In genomic region chr4:67477264-67477845, GRCm38 (mm10) we compare ENCODE assay signal across 8 mouse cellular contexts.
DNase-seq lines count a peak whose midpoint lies in the region; ATAC-seq and TF ChIP-seq lines count a peak whose summit lies in the region.

No protein-coding gene starts in this region.

- intact Hi-C loops in gastrocnemius, adult 2 months (cut with DNase I) = no loop called here
- intact Hi-C loops in left cerebral cortex, postnatal 36 days (cut with DNase I) = loop anchor here (5.0 to 10.0 kb wide), 2 partner anchors 713 to 1475 kb away; partner anchors contain the start of gene Brinp1

- ATAC-seq in embryonic facial prominence, embryonic 11.5 days (replicated peaks; ENCODE audit: insufficient number of reproducible peaks, low FRiP score, low TSS enrichment, low read depth) = peak; percentile 81; the same call in 1 of the 2 replicates
- ATAC-seq in neural tube, embryonic 13.5 days (ENCODE audit: low read depth) = peak; percentile 91
- no peak for ATAC-seq in monocyte, adult 5-6 weeks (replicated peaks; ENCODE audit: insufficient number of reproducible peaks, low FRiP score, low TSS enrichment, poor library complexity, severe bottlenecking)

- no peaks in the 10 kb centered on the region for H3K36me3 ChIP-seq in embryonic facial prominence, embryonic 11.5 days (replicated peaks; ENCODE audit: control insufficient read depth, insufficient read depth, low read depth, low read length)
- no peaks in the 10 kb centered on the region for H3K36me3 ChIP-seq in neural tube, embryonic 13.5 days

- H3K4me2 ChIP-seq in embryonic facial prominence, embryonic 11.5 days (ENCODE audit: low read depth, low read length) = no peak overlapping the region
- no peak overlapping the region for H3K4me2 ChIP-seq in neural tube, embryonic 13.5 days

- no peak for DNase-seq in gastrocnemius, adult 2 months
- no peak for DNase-seq in gastrocnemius, adult 18-20 months (ENCODE audit: low spot score)
- peak; percentile 17 for DNase-seq in adrenal gland, postnatal 14 days
- peak; percentile 85 for DNase-seq in embryonic facial prominence, embryonic 11.5 days (ENCODE audit: low spot score)
- DNase-seq in hindlimb bud, embryonic 11.5 days (ENCODE audit: extremely low spot score, low read depth, low spot score) = peak; percentile 26
- peak; percentile 15 to 34 for DNase-seq in left cerebral cortex, postnatal 36 days (ENCODE audit: low spot score in 2 of 2)

- no peaks in the 10 kb centered on the region for H3K27me3 ChIP-seq in embryonic facial prominence, embryonic 11.5 days (ENCODE audit: control insufficient read depth, insufficient read depth, low read length)
- no peaks in the 10 kb centered on the region for H3K27me3 ChIP-seq in neural tube, embryonic 13.5 days

- H3K4me3 ChIP-seq in gastrocnemius, adult 2 months = no peak overlapping the region
- no peak overlapping the region for H3K4me3 ChIP-seq in embryonic facial prominence, embryonic 11.5 days (ENCODE audit: low read depth, low read length)
- H3K4me3 ChIP-seq in neural tube, embryonic 13.5 days = no peak overlapping the region

- no peaks in the 10 kb centered on the region for H3K9me3 ChIP-seq in embryonic facial prominence, embryonic 11.5 days (replicated peaks; ENCODE audit: control insufficient read depth, low read length)
- H3K9me3 ChIP-seq in neural tube, embryonic 13.5 days = no peaks in the 10 kb centered on the region

- TF ChIP-seq CTCF in gastrocnemius, adult 2 months (IDR thresholded peaks at IDR 0.05) = peak; percentile 37; the same call in 1 of the 2 replicates

- H3K9ac ChIP-seq in embryonic facial prominence, embryonic 11.5 days (replicated peaks; ENCODE audit: low read length) = no peak overlapping the region
- H3K9ac ChIP-seq in neural tube, embryonic 13.5 days = no peak overlapping the region

- WGBS in embryonic facial prominence, embryonic 11.5 days = 13% methylated on average over 6 of the region's 6 CpGs
- 11% methylated on average over 6 of the region's 6 CpGs for WGBS in neural tube, embryonic 13.5 days

- no peaks in the 10 kb centered on the region for H3K4me1 ChIP-seq in embryonic facial prominence, embryonic 11.5 days (ENCODE audit: control insufficient read depth, insufficient read depth, low read length)
- H3K4me1 ChIP-seq in neural tube, embryonic 13.5 days (replicated peaks) = no peaks in the 10 kb centered on the region; the same call in 1 of the 2 replicates

- no peak overlapping the region for H3K27ac ChIP-seq in gastrocnemius, adult 2 months
- no peak overlapping the region for H3K27ac ChIP-seq in embryonic facial prominence, embryonic 11.5 days (replicated peaks; ENCODE audit: low read depth, low read length)
- H3K27ac ChIP-seq in neural tube, embryonic 13.5 days (replicated peaks) = no peak overlapping the region

Comparison
In these comparisons a context has a peak if more than half of its experiments do, and no peak if none do; other contexts are left out.
1. DNase-seq: peak in adrenal gland, postnatal 14 days (single experiment), embryonic facial prominence, embryonic 11.5 days (single experiment), hindlimb bud, embryonic 11.5 days (single experiment) and left cerebral cortex, postnatal 36 days (2 of 2); none in gastrocnemius, adult 2 months (single experiment) and gastrocnemius, adult 18-20 months (single experiment).